Mouse (Mus musculus): Measurements from ENCODE around the gene Tmem86a. TPM values are rescaled to one million over a fixed set of nuclear protein-coding genes. Genes with fewer than 3 reads are reported as not detected.

Gene Tmem86a
- polyA plus RNA-seq, 1 experiment = 66.5 TPM

DNA sequence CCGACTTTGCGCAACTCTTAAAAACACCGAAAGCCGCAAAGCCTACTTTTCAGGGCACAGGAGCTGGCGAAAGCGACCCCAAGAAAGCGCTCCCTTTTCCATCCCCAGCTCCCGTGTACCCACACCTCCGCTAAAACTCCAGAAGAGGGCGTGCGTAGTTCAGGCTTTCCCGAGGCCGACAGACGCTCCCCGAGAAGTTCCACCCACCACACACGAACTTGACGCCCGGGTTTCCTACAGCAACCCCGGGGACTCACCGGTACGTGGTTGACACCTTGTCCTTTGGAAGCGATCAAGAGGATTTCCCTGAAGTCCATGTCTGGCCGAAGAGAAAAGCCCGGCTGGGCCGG is 42.6 kb upstream of the Tmem86a start:
- H3K36me3 ChIP-seq (ENCODE audit: control insufficient read depth, insufficient read depth, low read length) = no peaks in the 10 kb centered on the region
- DNase-seq = no peak
- peak overlapping the region; percentile 77 for H3K4me3 ChIP-seq (ENCODE audit: control insufficient read depth, insufficient read depth, low read length)
- no peak for TF ChIP-seq POLR2A (IDR thresholded peaks at IDR 0.05; ENCODE audit: control insufficient read depth, extremely low read depth, insufficient read depth, low read length, poor library complexity)
- TF ChIP-seq CTCF (IDR thresholded peaks at IDR 0.05; ENCODE audit: borderline replicate concordance, control insufficient read depth, extremely low read depth, insufficient read depth, low read length, poor library complexity) = no peak; the same call in 1 of the 2 replicates
- H3K27ac ChIP-seq (ENCODE audit: control insufficient read depth, insufficient read depth, low read length) = peak overlapping the region; percentile 80
- peaks cover 7% of the 10 kb centered on the region for H3K4me1 ChIP-seq (replicated peaks; ENCODE audit: control insufficient read depth, insufficient read depth, low read length)
- no peaks in the 10 kb centered on the region for H3K27me3 ChIP-seq (ENCODE audit: control insufficient read depth, insufficient read depth, low read length)
- whole genome bisulfite sequencing = under 1% methylated on average over 25 of the region's 25 CpGs

DNA sequence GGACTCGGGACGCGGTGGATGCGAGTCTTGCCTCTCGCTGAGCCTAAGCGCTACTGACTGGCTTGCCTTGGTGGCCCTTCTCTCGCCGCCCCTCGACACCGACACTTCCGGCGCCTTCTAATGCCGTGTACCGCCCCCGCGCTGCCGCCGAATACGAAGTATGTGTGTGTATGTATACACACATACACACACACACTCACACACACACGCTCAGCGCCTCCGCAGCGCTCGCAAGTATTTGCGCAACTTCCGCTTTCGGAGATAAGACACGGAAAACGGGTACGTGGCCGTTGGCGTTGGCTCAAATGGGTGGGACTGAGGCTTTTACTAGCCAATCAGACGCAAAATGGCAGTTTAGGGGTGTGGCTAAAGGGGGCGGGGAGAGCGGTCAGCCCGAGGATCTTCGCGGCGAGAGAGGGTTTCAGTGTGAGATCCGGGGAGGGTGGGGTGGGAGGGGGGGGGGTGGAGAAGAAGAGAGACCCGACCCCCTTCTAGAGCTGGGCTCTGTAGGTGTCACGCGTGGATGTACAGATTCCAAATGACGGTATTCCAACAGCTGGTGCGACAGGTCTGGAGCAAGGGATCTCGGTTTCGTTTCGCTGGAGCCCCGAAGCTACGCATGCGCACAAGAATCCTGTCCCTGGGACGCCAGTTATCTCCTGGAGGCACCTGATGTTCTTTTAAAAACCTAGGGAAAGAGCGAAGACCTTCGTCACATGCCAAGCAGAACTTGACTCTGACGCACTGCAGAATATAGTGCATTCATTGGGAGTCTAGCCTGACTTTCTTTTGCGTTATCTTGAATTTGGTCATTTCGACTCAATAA is 42.0 kb upstream of the Tmem86a start, which contains the start of gene Spty2d1:
Gene Spty2d1, minus strand, starts transcription at position 244 of the 826 bp plus-strand sequence.
- H3K4me1 ChIP-seq (replicated peaks; ENCODE audit: control insufficient read depth, insufficient read depth, low read length) = peaks cover 10% of the 10 kb centered on the region
- TF ChIP-seq CTCF (IDR thresholded peaks at IDR 0.05; ENCODE audit: borderline replicate concordance, control insufficient read depth, extremely low read depth, insufficient read depth, low read length, poor library complexity) = peak; percentile 35; the same call in 1 of the 2 replicates
- TF ChIP-seq POLR2A (IDR thresholded peaks at IDR 0.05; ENCODE audit: control insufficient read depth, extremely low read depth, insufficient read depth, low read length, poor library complexity) = peak; percentile 76
- under 1% methylated on average over 57 of the region's 57 CpGs for WGBS
- peak within 1 kb of the TSS; percentile 80 for H3K27ac ChIP-seq (ENCODE audit: control insufficient read depth, insufficient read depth, low read length)
- no peaks in the 10 kb centered on the region for H3K27me3 ChIP-seq (ENCODE audit: control insufficient read depth, insufficient read depth, low read length)
- DNase-seq = peak; percentile 96
- H3K4me3 ChIP-seq (ENCODE audit: control insufficient read depth, insufficient read depth, low read length) = peak within 1 kb of the TSS; percentile 77
- H3K36me3 ChIP-seq (ENCODE audit: control insufficient read depth, insufficient read depth, low read length) = no peaks in the 10 kb centered on the region

DNA sequence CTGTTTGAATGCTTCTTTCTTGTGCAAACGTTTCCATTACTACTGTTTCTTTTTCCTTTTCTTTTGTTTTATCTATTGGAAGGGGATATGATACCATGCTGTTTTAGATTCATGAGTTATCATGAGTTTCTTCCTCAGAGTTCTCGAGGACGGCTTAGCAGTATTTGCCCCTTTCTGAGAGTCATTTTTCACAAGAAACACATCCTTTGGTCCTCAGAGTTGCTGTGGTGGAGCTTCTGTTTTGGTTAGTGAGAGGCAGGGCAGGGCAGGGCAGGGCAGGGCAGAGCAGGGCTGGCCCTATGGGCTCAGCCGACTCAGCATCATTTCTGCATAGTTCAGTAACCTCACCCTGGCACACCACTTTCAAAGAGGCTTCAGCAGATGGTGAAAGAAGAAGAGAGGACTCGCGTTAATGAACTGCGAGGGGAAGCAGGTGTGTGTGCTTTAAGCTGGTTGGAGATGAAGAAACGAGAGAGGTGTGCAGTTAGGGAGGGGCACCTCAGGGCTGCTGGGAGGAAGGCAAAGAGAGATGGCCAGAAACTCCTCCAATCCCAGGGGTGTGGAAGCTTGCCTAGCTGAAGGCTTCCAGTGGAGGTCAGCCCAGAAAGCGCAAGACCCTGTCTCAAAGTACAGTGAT is 37.2 kb upstream of the Tmem86a start:
- DNase-seq = peak; percentile 8
- Histone ChIP-seq H3K27ac (ENCODE audit: control insufficient read depth, insufficient read depth, low read length) (peak overlapping the region; percentile 14; the same call in 1 of the 2 replicates), H3K4me1 (replicated peaks; ENCODE audit: control insufficient read depth, insufficient read depth, low read length) (peaks cover 19% of the 10 kb centered on the region)

DNA sequence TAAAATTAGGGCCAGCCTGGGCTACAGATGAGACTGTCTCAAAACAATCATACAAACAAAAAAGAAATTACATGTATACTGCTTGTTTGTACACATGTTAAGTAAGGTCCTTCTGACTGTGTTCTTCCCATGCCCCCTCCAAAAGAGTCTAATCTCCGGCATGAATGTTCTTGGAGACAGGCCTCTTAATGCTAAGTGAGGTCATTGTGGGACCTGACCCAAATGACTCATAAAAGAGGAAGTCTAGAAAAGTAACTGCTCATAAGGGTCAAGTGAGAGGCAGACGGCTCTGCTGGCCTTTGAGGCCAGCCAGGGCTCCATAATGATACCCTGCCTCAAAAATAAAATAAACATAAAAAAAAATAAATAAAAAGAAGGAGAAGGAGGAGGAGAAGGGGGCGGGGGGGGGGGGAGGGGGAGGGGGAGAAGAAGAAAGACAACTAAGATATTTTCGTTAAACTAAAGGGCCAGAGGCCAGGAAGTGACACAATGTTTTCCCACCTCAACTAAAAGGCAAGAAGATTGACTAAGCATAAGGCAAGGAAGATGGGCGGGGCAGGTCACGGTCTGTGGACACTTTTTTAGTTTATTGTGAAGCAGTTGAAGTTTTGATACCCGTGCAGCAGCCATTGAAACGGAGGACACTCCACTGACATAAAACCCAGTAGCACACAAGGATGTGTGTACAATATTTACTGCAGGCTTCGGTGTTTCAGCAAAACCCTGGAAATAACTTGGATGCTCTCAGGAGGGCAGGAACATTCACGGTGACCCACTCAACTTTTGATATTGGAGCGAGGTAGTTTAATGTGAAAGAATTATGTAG is 35.6 kb upstream of the Tmem86a start:
- H3K4me3 ChIP-seq (ENCODE audit: control insufficient read depth, insufficient read depth, low read length) = no peak overlapping the region
- TF ChIP-seq POLR2A (IDR thresholded peaks at IDR 0.05; ENCODE audit: control insufficient read depth, extremely low read depth, insufficient read depth, low read length, poor library complexity) = no peak
- TF ChIP-seq CTCF (IDR thresholded peaks at IDR 0.05; ENCODE audit: borderline replicate concordance, control insufficient read depth, extremely low read depth, insufficient read depth, low read length, poor library complexity) = no peak
- 60% methylated on average over 11 of the region's 11 CpGs for WGBS
- no peak for DNase-seq
- H3K4me1 ChIP-seq (replicated peaks; ENCODE audit: control insufficient read depth, insufficient read depth, low read length) = peaks cover 15% of the 10 kb centered on the region
- H3K36me3 ChIP-seq (ENCODE audit: control insufficient read depth, insufficient read depth, low read length) = no peaks in the 10 kb centered on the region
- no peak overlapping the region for H3K27ac ChIP-seq (ENCODE audit: control insufficient read depth, insufficient read depth, low read length)
- no peaks in the 10 kb centered on the region for H3K27me3 ChIP-seq (ENCODE audit: control insufficient read depth, insufficient read depth, low read length)

More for the DNA sequence above, 37.2 kb upstream of the Tmem86a start:
- Histone ChIP-seq H3K36me3 (ENCODE audit: control insufficient read depth, insufficient read depth, low read length) (no peaks in the 10 kb centered on the region), H3K27me3 (ENCODE audit: control insufficient read depth, insufficient read depth, low read length) (no peaks in the 10 kb centered on the region), H3K4me3 (ENCODE audit: control insufficient read depth, insufficient read depth, low read length) (no peak overlapping the region)
- 14% methylated on average over 9 of the region's 9 CpGs for WGBS
- no peak for TF ChIP-seq CTCF (IDR thresholded peaks at IDR 0.05; ENCODE audit: borderline replicate concordance, control insufficient read depth, extremely low read depth, insufficient read depth, low read length, poor library complexity)
- no peak for TF ChIP-seq POLR2A (IDR thresholded peaks at IDR 0.05; ENCODE audit: control insufficient read depth, extremely low read depth, insufficient read depth, low read length, poor library complexity)

DNA sequence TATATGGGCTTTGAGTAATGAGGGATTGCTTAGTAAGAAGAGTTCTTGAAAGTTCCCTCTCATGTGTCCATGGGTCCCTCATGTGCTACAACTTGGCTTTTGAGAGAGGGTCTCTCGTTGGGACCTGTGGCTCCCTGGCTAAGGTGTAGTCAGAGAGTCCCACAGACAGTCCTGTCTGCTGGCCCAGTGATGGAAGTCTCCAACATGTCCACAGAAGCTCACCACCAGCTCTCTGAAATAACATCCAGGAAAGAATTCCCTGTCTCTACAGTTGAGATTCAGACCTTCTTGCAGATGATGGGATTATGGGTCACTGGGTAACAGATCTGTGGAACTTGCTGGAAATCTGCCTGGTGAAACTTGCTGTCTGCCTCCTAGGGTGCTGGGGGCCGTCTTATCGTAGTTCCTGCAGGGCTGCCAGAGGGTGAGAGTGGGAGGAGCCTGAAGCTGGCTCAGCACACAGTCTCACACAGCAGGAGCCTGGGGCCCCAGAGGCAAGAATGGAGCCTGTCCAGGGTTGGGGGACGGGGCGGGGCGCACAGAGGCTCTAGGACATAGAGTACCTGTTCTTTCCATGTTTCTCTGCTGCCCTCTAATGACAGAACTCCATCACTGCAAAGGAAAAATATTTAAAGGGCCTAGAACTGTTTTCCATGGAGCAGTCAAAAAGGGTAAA is 34.9 kb upstream of the Tmem86a start:
- H3K27me3 ChIP-seq (ENCODE audit: control insufficient read depth, insufficient read depth, low read length) = no peaks in the 10 kb centered on the region
- no peak overlapping the region for H3K4me3 ChIP-seq (ENCODE audit: control insufficient read depth, insufficient read depth, low read length)
- DNase-seq = peak; percentile 67
- peaks cover 15% of the 10 kb centered on the region for H3K4me1 ChIP-seq (replicated peaks; ENCODE audit: control insufficient read depth, insufficient read depth, low read length)
- TF ChIP-seq POLR2A (IDR thresholded peaks at IDR 0.05; ENCODE audit: control insufficient read depth, extremely low read depth, insufficient read depth, low read length, poor library complexity) (no peak), CTCF (IDR thresholded peaks at IDR 0.05; ENCODE audit: borderline replicate concordance, control insufficient read depth, extremely low read depth, insufficient read depth, low read length, poor library complexity) (0 out of 2 replicates have a peak, but pooled peaks have one; percentile 20)
- 12% methylated on average over 6 of the region's 6 CpGs for WGBS
- H3K36me3 ChIP-seq (ENCODE audit: control insufficient read depth, insufficient read depth, low read length) = no peaks in the 10 kb centered on the region
- no peak overlapping the region for H3K27ac ChIP-seq (ENCODE audit: control insufficient read depth, insufficient read depth, low read length)
